Mouse (Mus musculus): ENCODE results near the gene Hist1h4f. TPM values are rescaled to one million over a fixed set of nuclear protein-coding genes. Genes with fewer than 3 reads are reported as not detected.
A peak's percentile ranks its signal among the peaks of the same experiment; 100 is the strongest.
"Not testable (repeated sequence)": the region's sequence is repeated elsewhere in the genome, so short reads cannot be mapped to it uniquely, and the experiment has no call there.

Gene Hist1h4f
- polyA plus RNA-seq, 1 experiment from 2014 or later: 3.6 TPM

DNA sequence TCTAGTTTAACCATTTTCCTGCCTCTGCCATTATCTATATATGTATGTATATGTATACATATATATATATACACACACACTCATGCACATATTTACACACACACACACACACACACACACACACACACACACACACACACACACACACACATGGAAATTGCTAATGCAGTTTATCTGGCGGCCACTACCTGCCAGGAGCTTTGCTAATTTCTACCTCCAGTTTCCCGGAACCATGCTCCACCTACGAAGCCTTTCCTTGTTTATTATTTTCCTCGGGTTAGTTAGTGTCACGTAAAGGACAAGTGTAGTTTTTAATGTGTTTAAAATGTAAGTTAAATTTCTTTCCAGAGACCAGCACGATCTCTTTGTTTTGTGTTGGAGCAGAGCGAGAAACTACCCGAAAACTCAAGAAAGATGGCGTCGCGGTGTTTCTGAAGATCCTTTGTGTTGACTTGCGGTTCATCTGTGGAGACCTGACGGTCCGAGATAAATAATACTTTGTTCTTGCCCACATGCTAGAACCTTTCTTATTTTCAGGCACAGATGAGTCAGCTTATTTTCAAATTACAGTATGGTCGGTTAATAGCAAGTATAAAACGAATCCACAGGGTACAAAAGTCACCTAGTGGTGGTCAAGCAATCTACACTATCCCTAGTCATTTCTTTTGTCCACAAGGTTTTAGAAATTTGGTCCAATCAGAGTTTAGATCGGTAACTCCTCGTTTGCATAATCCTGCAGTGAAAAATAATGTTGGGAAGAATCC lies 11.4 kb upstream of the Hist1h4f start:
- Histone ChIP-seq H3K27ac (peak overlapping the region; percentile 98), H3K36me3 (no peaks in the 10 kb centered on the region), H3K27me3 (no peaks in the 10 kb centered on the region), H3K4me1 (replicated peaks) (no peaks in the 10 kb centered on the region), H3K9ac (replicated peaks) (peak overlapping the region; percentile 58), H3K4me2 (peak overlapping the region; percentile 73), H3K4me3 (replicated peaks) (peak overlapping the region; percentile 43), H3K9me3 (no peaks in the 10 kb centered on the region)
- ATAC-seq (ENCODE audit: insufficient number of reproducible peaks, insufficient read depth, low FRiP score, low TSS enrichment, low read depth): no peak; the same call in 1 of the 2 replicates
- 6% methylated on average over 18 of the region's 18 CpGs for WGBS

DNA sequence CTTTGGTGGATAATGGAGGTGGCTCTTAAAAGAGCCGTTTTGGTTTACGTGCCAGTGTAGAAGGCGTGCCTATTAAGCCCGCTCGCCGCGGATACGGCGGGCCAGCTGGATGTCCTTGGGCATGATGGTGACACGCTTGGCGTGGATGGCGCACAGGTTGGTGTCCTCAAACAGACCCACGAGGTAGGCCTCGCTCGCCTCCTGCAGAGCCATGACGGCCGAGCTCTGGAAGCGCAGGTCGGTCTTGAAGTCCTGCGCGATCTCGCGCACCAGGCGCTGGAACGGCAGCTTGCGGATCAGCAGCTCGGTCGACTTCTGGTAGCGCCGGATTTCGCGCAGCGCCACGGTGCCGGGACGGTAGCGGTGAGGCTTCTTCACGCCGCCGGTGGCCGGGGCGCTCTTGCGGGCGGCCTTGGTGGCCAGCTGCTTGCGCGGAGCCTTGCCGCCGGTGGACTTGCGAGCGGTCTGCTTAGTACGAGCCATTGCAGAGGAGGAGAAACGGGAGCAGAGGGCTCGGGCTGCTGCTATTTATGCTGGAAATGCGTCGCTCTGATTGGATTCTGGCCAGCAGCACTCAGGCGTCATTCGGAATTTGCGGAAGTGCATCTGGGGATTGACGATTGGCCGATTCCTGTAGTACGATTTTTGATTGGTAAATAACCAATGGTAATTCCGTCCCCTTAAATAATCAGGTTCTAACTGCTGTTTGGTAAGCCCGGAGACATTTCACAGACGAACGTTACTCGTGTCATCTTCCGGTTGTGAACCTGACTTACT lies 10.6 kb upstream of the Hist1h4f start, which contains the start of gene Hist1h3e:
Gene Hist1h3e, minus strand, starts transcription at position 487 of the 777 bp plus-strand sequence.
- H3K36me3 ChIP-seq; H3K9me3 ChIP-seq; H3K4me1 ChIP-seq (replicated peaks); H3K27me3 ChIP-seq: not testable (repeated sequence)
- Histone ChIP-seq H3K27ac (peak within 1 kb of the TSS; percentile 98), H3K4me3 (replicated peaks) (peak within 1 kb of the TSS; percentile 43), H3K4me2 (peak within 1 kb of the TSS; percentile 73), H3K9ac (replicated peaks) (peak within 1 kb of the TSS; percentile 59)
- WGBS: under 1% methylated on average over 62 of the region's 67 CpGs
- ATAC-seq (ENCODE audit: insufficient number of reproducible peaks, insufficient read depth, low FRiP score, low TSS enrichment, low read depth): peak; percentile 98

- H3K9me3 ChIP-seq; H3K36me3 ChIP-seq; H3K4me1 ChIP-seq (replicated peaks); ATAC-seq (ENCODE audit: insufficient number of reproducible peaks, insufficient read depth, low FRiP score, low TSS enrichment, low read depth); H3K27me3 ChIP-seq: not testable (repeated sequence)
- WGBS: 0% methylated on average over 2 of the region's 5 CpGs
- peak overlapping the region; percentile 43 for H3K4me3 ChIP-seq (replicated peaks)
- H3K9ac ChIP-seq (replicated peaks): peak overlapping the region; percentile 59
- H3K27ac ChIP-seq: peak overlapping the region; percentile 98
- H3K4me2 ChIP-seq: peak overlapping the region; percentile 73
Measured at GRCm38 (mm10) chr13:23561531-23561882, 10.1 kb upstream of the Hist1h4f start.

DNA sequence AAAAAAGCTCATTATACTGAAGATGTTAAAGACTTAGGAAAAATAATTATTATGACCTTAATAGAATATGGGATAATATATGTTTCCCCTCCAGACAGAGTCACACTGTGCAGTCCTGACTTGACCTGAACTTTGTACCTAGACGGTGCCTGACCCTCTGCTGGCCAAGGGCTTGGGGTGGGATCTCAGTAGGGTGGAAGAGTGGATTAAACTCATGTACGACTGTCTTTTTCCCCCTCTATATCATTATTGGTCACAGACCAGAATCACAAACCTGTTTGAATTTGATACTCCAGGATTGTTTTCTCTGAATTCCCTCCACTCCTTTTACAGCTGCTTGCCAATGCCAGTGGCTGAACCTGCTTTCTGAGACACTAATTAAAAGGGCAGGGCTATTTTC lies 9.3 kb upstream of the Hist1h4f start:
- 26% methylated on average over 2 of the region's 2 CpGs for WGBS

DNA sequence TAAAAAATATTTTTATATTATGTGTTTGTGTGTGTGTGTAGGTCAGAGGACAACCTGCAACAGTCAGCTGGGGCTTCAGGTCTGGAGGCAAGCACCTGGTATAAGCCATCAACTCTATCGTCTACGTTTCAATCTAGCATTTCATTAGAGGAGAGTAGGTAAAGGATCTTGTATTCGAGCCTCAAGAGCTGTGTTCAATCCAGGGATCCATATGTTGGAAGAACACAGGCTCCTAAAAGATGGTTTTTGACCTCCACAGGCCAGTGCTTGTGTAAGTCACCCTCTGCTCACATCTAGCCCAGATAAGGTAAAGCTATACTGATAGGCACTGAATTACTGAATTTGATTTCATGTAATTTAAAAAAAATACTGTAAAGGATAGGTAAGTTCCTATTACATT lies 5.5 kb upstream of the Hist1h4f start:
- Histone ChIP-seq H3K9ac (replicated peaks) (no peak overlapping the region), H3K9me3 (no peaks in the 10 kb centered on the region), H3K27me3 (no peaks in the 10 kb centered on the region), H3K4me1 (replicated peaks) (no peaks in the 10 kb centered on the region; the same call in 1 of the 2 replicates), H3K4me3 (replicated peaks) (no peak overlapping the region), H3K27ac (peak overlapping the region; percentile 72), H3K4me2 (peak overlapping the region; percentile 90), H3K36me3 (no peaks in the 10 kb centered on the region)
- WGBS: 66% methylated on average over 3 of the region's 3 CpGs
- ATAC-seq (ENCODE audit: insufficient number of reproducible peaks, insufficient read depth, low FRiP score, low TSS enrichment, low read depth): no peak

More for the DNA sequence above, 9.3 kb upstream of the Hist1h4f start:
- H3K9ac ChIP-seq (replicated peaks); H3K27me3 ChIP-seq; ATAC-seq (ENCODE audit: insufficient number of reproducible peaks, insufficient read depth, low FRiP score, low TSS enrichment, low read depth); H3K9me3 ChIP-seq; H3K36me3 ChIP-seq; H3K4me1 ChIP-seq (replicated peaks): not testable (repeated sequence)
- Histone ChIP-seq H3K27ac (peak overlapping the region; percentile 83), H3K4me2 (peak overlapping the region; percentile 37), H3K4me3 (replicated peaks) (0 out of 2 replicates have a peak overlapping the region, but pooled peaks have one; percentile 9)

DNA sequence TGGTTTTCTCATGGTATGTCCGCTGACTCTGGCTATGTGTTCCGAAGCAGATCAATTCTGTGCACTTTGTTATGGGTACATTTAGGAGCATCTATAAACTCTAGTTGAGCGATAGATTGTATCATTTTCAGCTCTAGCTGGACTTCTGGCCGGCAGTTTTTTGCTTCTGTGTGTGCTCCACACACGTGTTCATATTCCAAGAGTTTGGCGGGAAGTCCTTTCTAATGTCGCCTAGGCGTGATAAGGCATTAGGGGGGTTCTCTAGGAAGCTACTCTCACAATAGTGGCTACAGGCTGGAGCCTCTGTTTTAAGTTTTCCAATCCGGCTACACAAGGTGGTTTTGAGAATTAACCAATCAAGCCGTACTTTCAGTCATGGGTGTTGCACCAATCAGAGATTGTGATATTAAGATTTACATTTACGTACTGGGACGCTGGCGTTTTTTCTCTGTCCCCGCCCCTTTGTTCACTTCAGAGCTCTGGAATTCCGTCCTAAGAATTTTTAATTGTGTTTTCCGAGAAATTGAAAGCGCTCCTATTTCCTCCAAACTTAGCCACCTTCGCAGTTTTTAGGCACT lies 4.5 kb upstream of the Hist1h4f start:
- WGBS: under 1% methylated on average over 18 of the region's 18 CpGs
- peak overlapping the region; percentile 100 for H3K27ac ChIP-seq
- peak overlapping the region; percentile 90 for H3K4me2 ChIP-seq
- peak; percentile 71 for ATAC-seq (ENCODE audit: insufficient number of reproducible peaks, insufficient read depth, low FRiP score, low TSS enrichment, low read depth)
- H3K9ac ChIP-seq (replicated peaks): peak overlapping the region; percentile 86
- H3K36me3 ChIP-seq: no peaks in the 10 kb centered on the region
- peaks cover under 1% of the 10 kb centered on the region; the same call in 1 of the 2 replicates for H3K4me1 ChIP-seq (replicated peaks)
- peak overlapping the region; percentile 66 for H3K4me3 ChIP-seq (replicated peaks)
- no peaks in the 10 kb centered on the region for H3K9me3 ChIP-seq
- no peaks in the 10 kb centered on the region for H3K27me3 ChIP-seq

DNA sequence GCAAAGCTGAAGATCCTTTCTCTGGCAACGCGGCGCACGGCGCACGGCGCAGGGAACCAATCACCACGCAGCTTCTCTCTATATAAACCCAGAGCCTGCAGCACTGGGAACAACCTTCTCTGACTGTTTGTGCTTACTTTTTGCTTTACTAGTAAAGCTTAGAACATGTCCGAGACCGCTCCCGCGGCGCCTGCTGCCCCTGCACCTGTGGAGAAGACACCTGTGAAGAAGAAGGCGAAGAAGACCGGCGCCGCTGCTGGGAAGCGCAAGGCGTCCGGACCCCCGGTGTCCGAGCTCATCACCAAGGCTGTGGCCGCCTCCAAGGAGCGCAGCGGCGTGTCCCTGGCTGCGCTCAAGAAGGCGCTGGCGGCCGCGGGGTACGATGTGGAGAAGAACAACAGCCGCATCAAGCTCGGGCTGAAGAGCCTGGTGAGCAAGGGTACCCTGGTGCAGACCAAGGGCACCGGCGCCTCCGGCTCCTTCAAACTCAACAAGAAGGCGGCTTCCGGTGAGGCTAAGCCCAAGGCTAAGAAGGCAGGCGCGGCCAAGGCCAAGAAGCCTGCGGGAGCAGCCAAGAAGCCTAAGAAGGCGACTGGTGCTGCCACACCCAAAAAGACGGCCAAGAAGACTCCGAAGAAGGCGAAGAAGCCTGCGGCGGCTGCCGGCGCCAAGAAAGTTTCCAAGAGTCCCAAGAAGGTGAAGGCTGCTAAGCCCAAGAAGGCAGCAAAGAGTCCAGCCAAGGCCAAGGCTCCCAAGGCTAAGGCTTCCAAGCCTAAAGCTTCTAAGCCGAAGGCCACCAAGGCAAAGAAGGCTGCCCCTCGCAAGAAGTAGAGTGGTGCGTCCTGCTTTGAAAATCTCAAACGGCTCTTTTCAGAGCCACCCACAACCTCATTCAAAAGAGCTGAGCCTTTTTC lies 3.7 kb upstream of the Hist1h4f start:
- Histone ChIP-seq H3K9me3 (no peaks in the 10 kb centered on the region), H3K4me2 (peak overlapping the region; percentile 90), H3K4me3 (replicated peaks) (peak overlapping the region; percentile 66), H3K4me1 (replicated peaks) (peaks cover 5% of the 10 kb centered on the region), H3K9ac (replicated peaks) (peak overlapping the region; percentile 86), H3K27ac (peak overlapping the region; percentile 100), H3K36me3 (no peaks in the 10 kb centered on the region), H3K27me3 (no peaks in the 10 kb centered on the region)
- WGBS: under 1% methylated on average over 54 of the region's 54 CpGs
- peak; percentile 90 for ATAC-seq (ENCODE audit: insufficient number of reproducible peaks, insufficient read depth, low FRiP score, low TSS enrichment, low read depth)

GRCm38 (mm10) chr13:23554393-23554792 lies 2.9 kb upstream of the Hist1h4f start:
- H3K36me3 ChIP-seq: no peaks in the 10 kb centered on the region
- no peaks in the 10 kb centered on the region for H3K27me3 ChIP-seq
- peak overlapping the region; percentile 90 for H3K4me2 ChIP-seq
- H3K4me1 ChIP-seq (replicated peaks): peaks cover 5% of the 10 kb centered on the region
- no peaks in the 10 kb centered on the region for H3K9me3 ChIP-seq
- ATAC-seq (ENCODE audit: insufficient number of reproducible peaks, insufficient read depth, low FRiP score, low TSS enrichment, low read depth): no peak
- H3K27ac ChIP-seq: peak overlapping the region; percentile 100
- H3K9ac ChIP-seq (replicated peaks): peak overlapping the region; percentile 86
- peak overlapping the region; percentile 66 for H3K4me3 ChIP-seq (replicated peaks)
- 21% methylated on average over 9 of the region's 9 CpGs for WGBS

DNA sequence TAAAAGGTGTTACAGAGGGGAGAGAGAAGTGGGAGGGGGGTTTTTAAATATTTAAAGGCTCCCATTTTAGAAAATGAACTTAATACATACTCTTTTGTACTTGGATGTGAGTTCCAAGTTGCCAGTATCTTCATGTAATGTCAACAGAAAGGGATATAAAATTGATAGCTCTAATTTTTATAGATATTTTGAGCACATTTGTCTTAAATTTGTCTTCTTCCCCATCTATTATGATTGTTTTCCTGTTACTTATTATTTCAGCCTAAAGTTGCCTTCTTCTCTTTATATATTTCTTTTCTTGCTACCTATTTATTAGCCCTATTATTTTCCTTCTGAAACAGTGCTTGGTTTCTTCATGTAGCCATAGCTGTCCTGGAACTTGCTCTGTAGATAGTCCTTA lies 1.5 kb upstream of the Hist1h4f start, which contains the start of gene Hist1h1d:
Gene Hist1h1d, plus strand, starts transcription at position 301 of the 400 bp plus-strand sequence.
- Histone ChIP-seq H3K4me1 (replicated peaks) (peaks cover 5% of the 10 kb centered on the region), H3K4me2 (peak within 1 kb of the TSS; percentile 90), H3K9me3 (no peaks in the 10 kb centered on the region), H3K27me3 (no peaks in the 10 kb centered on the region), H3K4me3 (replicated peaks) (no peak within 1 kb of the TSS), H3K9ac (replicated peaks) (no peak within 1 kb of the TSS), H3K27ac (peak within 1 kb of the TSS; percentile 100), H3K36me3 (no peaks in the 10 kb centered on the region)
- ATAC-seq (ENCODE audit: insufficient number of reproducible peaks, insufficient read depth, low FRiP score, low TSS enrichment, low read depth): no peak

Data from limb, embryonic 12.5 days (tissue).